Mouse (Mus musculus) thymus, postnatal 36 days (tissue): ENCODE data around the gene Numbl.
"Not testable (repeated sequence)": the region's sequence is repeated elsewhere in the genome, so short reads cannot be mapped to it uniquely, and the experiment has no call there.

Source experiments
- DNase-seq, 2 experiments: peaks; one replicate each; pipeline ENCODE4 v3.0.0; 2022; ENCODE audit warnings: mixed read lengths in 2 of 2

Gene Numbl

GRCm38 (mm10) chr7:27258205-27258899 lies at the start of gene Numbl:
TSS of gene Numbl (plus strand) at chr7:27258433.
- peak; percentile 93 for DNase-seq

GRCm38 (mm10) chr7:27212626-27213025 lies 45.6 kb upstream of the Numbl start:
- no peak for DNase-seq

GRCm38 (mm10) chr7:27218586-27218985 lies 39.6 kb upstream of the Numbl start:
- DNase-seq = no peak

GRCm38 (mm10) chr7:27219937-27220336 lies 38.3 kb upstream of the Numbl start:
- no peak for DNase-seq

- no peak for DNase-seq
Observed at GRCm38 (mm10) chr7:27221939-27222338, 36.3 kb upstream of the Numbl start.

GRCm38 (mm10) chr7:27222538-27222937 lies 35.7 kb upstream of the Numbl start:
- no peak for DNase-seq

- no peak for DNase-seq
Observed at GRCm38 (mm10) chr7:27224877-27225575, 33.2 kb upstream of the Numbl start.

- no peak for DNase-seq
Observed at GRCm38 (mm10) chr7:27227276-27227675, 31.0 kb upstream of the Numbl start.

- DNase-seq = no peak
Observed at GRCm38 (mm10) chr7:27227676-27228075, 30.6 kb upstream of the Numbl start.

- peak; percentile 88 to 91 for DNase-seq
Observed at GRCm38 (mm10) chr7:27228281-27228821, 29.9 kb upstream of the Numbl start, which contains the start of gene Itpkc. TSS of gene Itpkc (minus strand) at chr7:27228661.

GRCm38 (mm10) chr7:27228865-27229264 lies 29.4 kb upstream of the Numbl start:
- no peak for DNase-seq

GRCm38 (mm10) chr7:27230781-27231180 lies 27.5 kb upstream of the Numbl start:
- DNase-seq = no peak

GRCm38 (mm10) chr7:27231693-27232331 lies 26.4 kb upstream of the Numbl start:
- no peak for DNase-seq

GRCm38 (mm10) chr7:27232781-27233281 lies 25.4 kb upstream of the Numbl start, which contains the start of gene Coq8b:
TSS of gene Coq8b (plus strand) at chr7:27233023.
- DNase-seq = peak; percentile 92 to 96

GRCm38 (mm10) chr7:27233300-27233699 lies 24.9 kb upstream of the Numbl start:
- peak in 1 of 2 experiments; percentile 27 for DNase-seq

- no peak for DNase-seq
Observed at GRCm38 (mm10) chr7:27235726-27236125, 22.5 kb upstream of the Numbl start.

- DNase-seq = no peak
Observed at GRCm38 (mm10) chr7:27237527-27237926, 20.7 kb upstream of the Numbl start.

- DNase-seq = no peak
Observed at GRCm38 (mm10) chr7:27238568-27238967, 19.7 kb upstream of the Numbl start.

- no peak for DNase-seq
Observed at GRCm38 (mm10) chr7:27243211-27243610, 15.0 kb upstream of the Numbl start.

- DNase-seq = not testable (repeated sequence)
Observed at GRCm38 (mm10) chr7:27244088-27244487, 14.1 kb upstream of the Numbl start.

GRCm38 (mm10) chr7:27249146-27249545 lies 9.1 kb upstream of the Numbl start:
- no peak for DNase-seq

- DNase-seq = no peak
Observed at GRCm38 (mm10) chr7:27249928-27250327, 8.3 kb upstream of the Numbl start.

- DNase-seq = no peak
Observed at GRCm38 (mm10) chr7:27251946-27252345, 6.3 kb upstream of the Numbl start.
